Mouse (Mus musculus) thymus, adult 2 months (tissue): ENCODE data around the gene Grap2. TPM values are rescaled to one million over a fixed set of nuclear protein-coding genes. Genes with fewer than 3 reads are reported as not detected.

Source experiments
- DNase-seq: peaks from one replicate; pipeline ENCODE4 v3.0.0; 2021
- H3K27ac ChIP-seq: fragments of 200-500 bp; 2 replicates; pipeline ENCODE4 v1.5.1; 2012; ENCODE audit warnings: low read length, control low read depth; ENCODE audit not compliant: control insufficient read depth, insufficient read depth
- H3K27me3 ChIP-seq: fragments of 200-500 bp; 2 replicates; pipeline ENCODE4 v1.6.1; 2012; ENCODE audit warnings: mild to moderate bottlenecking, low read length, moderate library complexity, mixed read lengths; ENCODE audit not compliant: control insufficient read depth, insufficient read depth
- H3K36me3 ChIP-seq: fragments of 200-500 bp; 2 replicates; pipeline ENCODE4 v1.6.1; 2012; ENCODE audit warnings: mild to moderate bottlenecking, low read length, moderate library complexity; ENCODE audit not compliant: control insufficient read depth, insufficient read depth
- H3K4me1 ChIP-seq: fragments of 200-500 bp; replicated peaks from 2 replicates; pipeline ENCODE4 v1.6.1; 2012; ENCODE audit warnings: low read length; ENCODE audit not compliant: control insufficient read depth, insufficient read depth
- H3K4me3 ChIP-seq: fragments of 200-500 bp; 2 replicates; pipeline ENCODE4 v1.5.1; 2012; ENCODE audit warnings: mild to moderate bottlenecking, low read length, control low read depth, moderate library complexity; ENCODE audit not compliant: control insufficient read depth, insufficient read depth
- CTCF ChIP-seq: fragments of 200-500 bp; IDR thresholded peaks from 2 replicates; pipeline ENCODE4 v1.5.1; 2012; ENCODE audit warnings: mild to moderate bottlenecking, control low read depth, low read length, moderate library complexity, borderline replicate concordance; ENCODE audit not compliant: control insufficient read depth, poor library complexity, insufficient read depth; ENCODE audit errors: extremely low read depth
- POLR2A ChIP-seq: fragments of 200-500 bp; IDR thresholded peaks from 2 replicates; pipeline ENCODE4 v1.6.1; 2012; ENCODE audit warnings: mild to moderate bottlenecking, low read length, control low read depth, moderate library complexity; ENCODE audit not compliant: control insufficient read depth, poor library complexity, insufficient read depth; ENCODE audit errors: extremely low read depth
- whole genome bisulfite sequencing: fragments of 180-500 bp; shearing (Covaris S2); methylation state at CpG from one replicate; pipeline ENCODE4 v1.1.7; 2018; 5-methylcytosine and 5-hydroxymethylcytosine counted together
- polyA plus RNA-seq: library from polyadenylated mRNA; depleted of rRNA; stranded (reverse); fragments of >200 nt; gene quantifications from 2 replicates; pipeline ENCODE4 v1.2.3, GENCODE M21; 2012

Grap2 gene
- polyA plus RNA-seq, 1 experiment = 139 TPM

DNA sequence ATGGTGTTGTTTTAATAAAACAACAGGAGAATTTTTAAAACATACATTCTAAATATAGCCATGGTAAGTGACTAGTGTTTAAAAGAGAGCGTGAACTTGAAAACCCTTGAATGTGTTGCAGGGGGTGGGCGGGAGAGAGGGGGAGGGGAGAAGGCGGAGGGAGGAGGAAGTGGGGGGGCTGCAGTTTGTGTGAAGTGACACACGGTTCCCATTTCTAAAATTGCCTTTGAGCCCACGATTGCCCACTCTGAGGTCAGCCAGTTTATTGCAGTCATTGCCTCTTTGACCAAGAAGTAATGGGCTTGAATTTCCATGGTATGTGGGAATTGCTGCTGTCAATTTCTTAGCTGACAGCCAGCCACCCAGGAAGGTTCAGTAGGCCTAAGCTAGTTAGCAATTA, 41.5 kb downstream of the Grap2 start:
- Histone ChIP-seq H3K27ac (peak overlapping the region; percentile 98), H3K4me3 (no peak overlapping the region), H3K4me1 (peaks cover 61% of the 10 kb centered on the region), H3K36me3 (no peaks in the 10 kb centered on the region), H3K27me3 (no peaks in the 10 kb centered on the region)
- TF ChIP-seq CTCF (no peak), POLR2A (no peak)
- WGBS = 3% methylated on average over 5 of the region's 5 CpGs
- DNase-seq = no peak

DNA sequence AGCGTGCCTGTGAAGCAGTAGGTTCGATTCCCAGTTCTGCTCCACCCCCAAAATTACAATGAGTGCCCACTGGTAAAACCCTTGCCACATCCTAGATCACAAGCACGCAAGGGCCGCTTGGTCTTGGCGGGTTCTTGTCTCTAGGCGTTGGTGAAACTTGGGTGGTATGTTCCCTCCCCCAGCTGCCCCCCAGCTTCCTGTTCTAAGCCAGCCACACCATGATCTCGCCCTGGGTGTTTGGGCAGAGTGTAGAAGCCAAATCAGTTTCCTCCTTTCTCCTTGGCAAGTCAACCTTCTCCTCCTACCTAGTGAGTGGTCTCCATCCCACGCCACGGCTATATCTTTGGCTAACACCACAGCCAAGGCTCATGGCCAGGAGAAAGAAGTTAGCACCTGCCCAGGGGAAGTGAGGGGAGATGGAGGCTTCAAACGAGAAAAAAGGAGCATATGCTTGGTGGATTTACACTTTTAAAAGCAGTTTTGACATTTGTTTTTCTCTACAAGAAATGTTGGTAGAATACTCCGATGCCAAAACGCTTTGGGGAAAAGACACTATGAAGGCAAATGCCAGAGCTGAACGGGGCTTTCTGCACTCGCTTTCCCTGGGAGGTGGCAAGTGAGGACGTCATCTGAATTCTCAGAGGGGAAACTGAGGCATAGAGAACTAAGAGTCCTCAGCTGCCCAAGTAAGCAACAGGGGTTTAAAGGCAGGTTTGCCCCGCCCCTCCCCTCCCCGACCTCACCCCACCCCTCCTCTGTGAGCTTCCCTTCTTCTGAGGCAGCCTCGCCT, 42.3 kb downstream of the Grap2 start:
- H3K4me1 ChIP-seq = peaks cover 62% of the 10 kb centered on the region
- peak; percentile 70 for DNase-seq

DNA sequence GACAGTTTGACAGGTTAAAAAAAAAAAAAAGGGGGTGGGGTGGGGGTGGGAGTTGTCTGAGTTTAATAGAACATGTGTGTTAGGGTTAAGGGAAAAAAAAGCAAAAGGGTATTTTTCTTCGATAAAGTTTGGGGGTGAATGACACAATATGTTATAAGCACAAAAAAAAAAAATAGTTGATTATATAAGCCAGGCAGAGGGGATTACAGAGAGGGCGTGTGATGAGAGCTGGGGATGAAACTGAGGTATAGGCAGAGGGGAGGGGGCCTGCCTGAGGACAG, 42.8 kb downstream of the Grap2 start:
- peaks cover 58% of the 10 kb centered on the region for H3K4me1 ChIP-seq
- H3K27ac ChIP-seq = peak overlapping the region; percentile 98
- 0 out of 2 replicates have a peak, but pooled peaks cover under 1% of the 10 kb centered on the region for H3K36me3 ChIP-seq
- 2% methylated on average over 2 of the region's 2 CpGs for WGBS
- H3K27me3 ChIP-seq = no peaks in the 10 kb centered on the region
- no peak overlapping the region for H3K4me3 ChIP-seq
- no peak for DNase-seq
- TF ChIP-seq CTCF = no peak
- no peak for TF ChIP-seq POLR2A

More for the DNA sequence above, 42.3 kb downstream of the Grap2 start:
- no peak for TF ChIP-seq CTCF
- no peak for TF ChIP-seq POLR2A
- WGBS = 10% methylated on average over 18 of the region's 18 CpGs
- no peaks in the 10 kb centered on the region for H3K36me3 ChIP-seq
- peak overlapping the region; percentile 98 for H3K27ac ChIP-seq
- H3K27me3 ChIP-seq = no peaks in the 10 kb centered on the region
- peak overlapping the region; percentile 20; the same call in 1 of the 2 replicates for H3K4me3 ChIP-seq

- H3K36me3 ChIP-seq = 0 out of 2 replicates have a peak, but pooled peaks cover 5% of the 10 kb centered on the region
- peaks cover 56% of the 10 kb centered on the region for H3K4me1 ChIP-seq
- no peaks in the 10 kb centered on the region for H3K27me3 ChIP-seq
- peak overlapping the region; percentile 98 for H3K27ac ChIP-seq
- H3K4me3 ChIP-seq = peak overlapping the region; percentile 1; the same call in 1 of the 2 replicates
- 4% methylated on average over 17 of the region's 17 CpGs for WGBS
- TF ChIP-seq POLR2A (no peak), CTCF (no peak)
- peak; percentile 75 for DNase-seq
Measured at GRCm38 (mm10) chr15:80615636-80616383, 43.4 kb downstream of the Grap2 start.

DNA sequence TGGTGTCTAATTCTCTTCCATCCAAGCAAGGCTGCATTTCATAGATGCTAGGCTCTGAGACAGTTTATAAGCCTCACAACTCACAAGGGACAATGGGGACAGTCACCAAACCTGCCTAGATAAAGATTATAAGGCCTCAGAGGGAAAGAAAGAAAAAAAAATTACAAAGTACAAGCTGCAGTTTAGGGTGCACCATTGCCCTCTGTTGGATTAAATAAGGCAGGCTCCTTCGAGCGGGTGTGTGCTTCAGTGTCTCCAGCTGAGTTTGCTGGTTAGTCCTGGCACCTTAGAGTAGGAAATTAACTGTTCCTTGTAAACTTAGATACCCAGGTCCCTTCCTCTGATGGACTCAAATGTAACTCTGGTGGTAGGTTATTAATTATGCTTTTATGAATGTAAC, 45.4 kb downstream of the Grap2 start:
- Histone ChIP-seq H3K4me1 (peaks cover 48% of the 10 kb centered on the region), H3K36me3 (peaks cover 11% of the 10 kb centered on the region; the same call in 1 of the 2 replicates), H3K4me3 (no peak overlapping the region), H3K27ac (no peak overlapping the region; the same call in 1 of the 2 replicates), H3K27me3 (no peaks in the 10 kb centered on the region)
- WGBS = 20% methylated on average over 2 of the region's 2 CpGs
- TF ChIP-seq POLR2A (no peak), CTCF (no peak)
- DNase-seq = peak; percentile 54

DNA sequence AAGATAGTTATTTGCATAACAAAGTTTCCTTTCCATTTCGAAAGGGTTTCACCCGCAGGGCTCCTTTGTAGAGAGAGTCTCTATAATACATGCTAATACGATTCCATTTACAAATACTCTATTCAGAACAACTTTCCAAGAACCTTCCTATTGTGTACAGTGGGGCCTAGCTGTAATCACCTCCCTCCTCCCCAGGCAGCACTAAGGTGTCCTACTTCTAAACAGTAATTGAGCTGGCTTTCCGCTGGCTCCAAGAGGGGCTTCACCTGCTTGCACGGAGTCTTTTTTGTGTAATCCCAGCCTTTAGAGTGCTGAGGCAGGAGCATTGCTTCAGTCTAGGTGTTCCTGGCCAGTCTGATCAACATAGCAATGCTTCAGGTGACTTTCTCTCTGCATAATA, 46.8 kb downstream of the Grap2 start:
- Histone ChIP-seq H3K27ac (no peak overlapping the region), H3K36me3 (peaks cover 13% of the 10 kb centered on the region; the same call in 1 of the 2 replicates), H3K4me1 (peaks cover 36% of the 10 kb centered on the region), H3K4me3 (no peak overlapping the region), H3K27me3 (no peaks in the 10 kb centered on the region)
- no peak for DNase-seq
- 94% methylated on average over 5 of the region's 5 CpGs for WGBS
- TF ChIP-seq POLR2A (no peak), CTCF (no peak)

GRCm38 (mm10) chr15:80619786-80620185, 47.4 kb downstream of the Grap2 start:
- no peaks in the 10 kb centered on the region for H3K27me3 ChIP-seq
- peaks cover 30% of the 10 kb centered on the region for H3K4me1 ChIP-seq
- no peak overlapping the region for H3K27ac ChIP-seq
- 18% methylated on average over 4 of the region's 4 CpGs for WGBS
- TF ChIP-seq POLR2A = no peak
- no peak for TF ChIP-seq CTCF
- H3K4me3 ChIP-seq = no peak overlapping the region
- DNase-seq = no peak
- peaks cover 20% of the 10 kb centered on the region for H3K36me3 ChIP-seq
